Mouse (Mus musculus) kidney, postnatal 36 days (tissue): ENCODE results near the gene Selenow.
"Not testable (repeated sequence)": the region's sequence is repeated elsewhere in the genome, so short reads cannot be mapped to it uniquely, and the experiment has no call there.

Source experiments
- DNase-seq, 2 experiments: peaks; one replicate each; pipeline ENCODE4 v3.0.0; 2021 to 2022; ENCODE audit warnings: mixed read lengths in 2 of 2

Gene Selenow

GRCm38 (mm10) chr7:15945721-15946536, 23.7 kb upstream of the Selenow start, which contains the start of gene Nop53:
Gene Nop53 (minus strand): TSS chr7:15946074.
- peak; percentile 96 to 97 for DNase-seq

- no peak for DNase-seq
These were observed 23.0 kb upstream of the Selenow start for GRCm38 (mm10) chr7:15945211-15945610.

GRCm38 (mm10) chr7:15944311-15944710, 22.1 kb upstream of the Selenow start:
- no peak for DNase-seq

GRCm38 (mm10) chr7:15938621-15939020, 16.4 kb upstream of the Selenow start:
- no peak for DNase-seq

GRCm38 (mm10) chr7:15937491-15937890, 15.3 kb upstream of the Selenow start:
- no peak for DNase-seq

- DNase-seq, result peak in 1 of 2 experiments; percentile 51
These were observed 11.5 kb upstream of the Selenow start for GRCm38 (mm10) chr7:15933437-15934359.

GRCm38 (mm10) chr7:15931635-15932034, 9.4 kb upstream of the Selenow start:
- DNase-seq, result no peak

- DNase-seq, result no peak
These were observed 8.3 kb upstream of the Selenow start for GRCm38 (mm10) chr7:15930543-15930942.

GRCm38 (mm10) chr7:15929910-15930309, 7.7 kb upstream of the Selenow start:
- DNase-seq, result peak; percentile 61 to 89

GRCm38 (mm10) chr7:15921796-15922195, 406 bp downstream of the Selenow start:
- peak in 1 of 2 experiments; percentile 30 for DNase-seq

GRCm38 (mm10) chr7:15920645-15921190, 1.5 kb downstream of the Selenow start:
- DNase-seq, result no peak

GRCm38 (mm10) chr7:15919947-15920346, 2.3 kb downstream of the Selenow start:
- DNase-seq, result no peak

- peak; percentile 16 to 46 for DNase-seq
These were observed 3.8 kb downstream of the Selenow start for GRCm38 (mm10) chr7:15918371-15918770.

- no peak for DNase-seq
These were observed 5.2 kb downstream of the Selenow start for GRCm38 (mm10) chr7:15916996-15917395.

GRCm38 (mm10) chr7:15916134-15916723, 6.0 kb downstream of the Selenow start:
- DNase-seq, result no peak

GRCm38 (mm10) chr7:15915695-15916094, 6.5 kb downstream of the Selenow start:
- not testable (repeated sequence) for DNase-seq

- DNase-seq, result no peak
These were observed 7.5 kb downstream of the Selenow start for GRCm38 (mm10) chr7:15914751-15915150.

GRCm38 (mm10) chr7:15914252-15914651, 8.0 kb downstream of the Selenow start:
- peak in 1 of 2 experiments; percentile 61 for DNase-seq

GRCm38 (mm10) chr7:15912183-15912582, 10.0 kb downstream of the Selenow start:
- DNase-seq, result peak; percentile 63 to 85

GRCm38 (mm10) chr7:15910521-15910920, 11.7 kb downstream of the Selenow start:
- DNase-seq, result no peak

- DNase-seq, result no peak
These were observed 14.1 kb downstream of the Selenow start for GRCm38 (mm10) chr7:15907971-15908590.

GRCm38 (mm10) chr7:15906602-15907001, 15.6 kb downstream of the Selenow start:
- no peak for DNase-seq
